Mouse (Mus musculus) bone marrow macrophage, adult 2 months (primary cell): ENCODE results near the gene Bptf. TPM values are rescaled to one million over a fixed set of nuclear protein-coding genes. Genes with fewer than 3 reads are reported as not detected.
A peak's percentile ranks its signal among the peaks of the same experiment; 100 is the strongest.

ENCODE experiments used
- H3K27ac ChIP-seq: 2 replicates; pipeline ENCODE4 v1.5.1; 2012; ENCODE audit warnings: low read depth, low read length; ENCODE audit not compliant: insufficient read depth
- H3K4me1 ChIP-seq: 2 replicates; pipeline ENCODE4 v1.6.1; 2012; ENCODE audit warnings: low read length; ENCODE audit not compliant: control insufficient read depth, insufficient read depth
- H3K4me3 ChIP-seq: 2 replicates; pipeline ENCODE4 v1.5.1; 2012; ENCODE audit warnings: mild to moderate bottlenecking, low read length, moderate library complexity; ENCODE audit not compliant: insufficient read depth
- CTCF ChIP-seq: IDR thresholded peaks from 2 replicates; pipeline ENCODE4 v1.5.1; 2012; ENCODE audit warnings: low read depth, mild to moderate bottlenecking, low read length, moderate library complexity
- POLR2A ChIP-seq: IDR thresholded peaks from 2 replicates; pipeline ENCODE4 v1.6.1; 2012; ENCODE audit warnings: mild to moderate bottlenecking, low read depth, low read length, borderline replicate concordance
- polyA plus RNA-seq: library from polyadenylated mRNA; stranded (reverse); fragments of >200 nt; gene quantifications from 2 replicates; pipeline ENCODE4 v1.2.4, GENCODE M21; 2012; ENCODE audit not compliant: missing spikeins, insufficient read depth, insufficient read length

Bptf gene
- polyA plus RNA-seq, 1 experiment = 38.2 TPM

- no peak overlapping the region for H3K4me3 ChIP-seq
- TF ChIP-seq POLR2A = no peak
- no peak for TF ChIP-seq CTCF
- peaks cover 8% of the 10 kb centered on the region for H3K4me1 ChIP-seq
- no peak overlapping the region for H3K27ac ChIP-seq
Measured at GRCm38 (mm10) chr11:107034085-107034810, 97.7 kb downstream of the Bptf start.

DNA sequence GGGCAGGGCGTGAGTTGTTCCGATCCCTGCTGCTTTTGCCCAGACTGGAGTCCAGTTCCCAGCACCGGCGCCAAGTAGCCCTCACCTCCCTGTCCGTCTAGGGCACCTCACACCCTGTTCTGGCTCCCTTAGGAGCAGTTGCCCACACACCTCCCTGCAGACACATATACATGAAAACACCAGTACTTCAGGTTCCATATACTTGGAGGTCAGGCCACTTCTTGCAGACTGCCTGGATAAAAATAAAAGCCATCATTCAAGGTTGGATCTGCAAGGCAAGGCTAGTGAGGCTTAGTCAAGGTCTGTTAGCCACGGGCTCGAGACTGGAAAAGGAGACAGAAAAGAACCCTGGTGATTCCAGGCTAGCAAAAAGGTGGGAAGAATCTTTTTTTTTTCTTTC, 100.3 kb downstream of the Bptf start:
- H3K4me1 ChIP-seq = peaks cover 7% of the 10 kb centered on the region
- TF ChIP-seq POLR2A = no peak
- TF ChIP-seq CTCF = no peak
- no peak overlapping the region for H3K4me3 ChIP-seq
- no peak overlapping the region for H3K27ac ChIP-seq

DNA sequence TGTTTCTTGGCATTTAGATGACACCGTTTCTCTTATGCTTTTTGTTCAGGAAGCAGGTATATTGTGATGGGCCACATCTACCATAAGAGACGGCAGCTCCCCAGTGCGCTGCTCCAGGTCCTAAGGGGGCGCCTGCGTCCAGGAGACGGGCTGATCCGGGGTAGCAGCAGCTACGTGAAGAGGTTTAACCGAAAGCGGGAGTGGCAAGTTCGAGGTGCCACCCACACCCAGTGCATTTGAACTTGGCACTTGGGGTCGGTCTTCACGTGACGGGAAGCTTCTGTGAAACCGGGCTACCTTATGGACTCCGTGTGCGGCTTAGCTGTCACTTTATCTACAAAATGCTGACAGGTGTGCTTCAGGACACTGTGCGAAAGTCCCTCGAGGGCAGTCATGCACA, 102.4 kb downstream of the Bptf start:
- Histone ChIP-seq H3K27ac (no peak overlapping the region), H3K4me3 (no peak overlapping the region), H3K4me1 (peaks cover 9% of the 10 kb centered on the region)
- TF ChIP-seq CTCF (no peak), POLR2A (no peak)

GRCm38 (mm10) chr11:107028754-107029153, 103.2 kb downstream of the Bptf start:
- Histone ChIP-seq H3K27ac (no peak overlapping the region), H3K4me3 (peak overlapping the region; percentile 98), H3K4me1 (peaks cover 9% of the 10 kb centered on the region)
- TF ChIP-seq POLR2A (no peak), CTCF (no peak)

DNA sequence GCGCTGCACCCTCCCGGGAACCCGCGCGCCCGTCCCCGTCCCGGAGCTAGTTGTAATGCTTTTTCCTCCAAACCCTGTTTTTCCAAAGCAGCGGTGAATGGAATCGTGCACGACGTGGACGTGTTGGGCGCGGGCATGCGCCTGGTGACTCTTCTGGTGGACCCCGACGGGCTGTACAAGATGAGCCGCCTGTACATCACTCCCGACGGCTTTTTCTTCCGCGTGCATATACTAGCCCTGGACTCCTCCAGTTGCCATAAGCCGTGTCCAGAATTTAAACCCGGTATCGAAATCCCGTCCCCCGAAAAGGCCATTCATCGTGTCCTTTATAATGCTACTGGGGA, 103.7 kb downstream of the Bptf start:
- peak overlapping the region; percentile 34 for H3K27ac ChIP-seq
- peak overlapping the region; percentile 98 for H3K4me3 ChIP-seq
- peaks cover 9% of the 10 kb centered on the region for H3K4me1 ChIP-seq
- no peak for TF ChIP-seq POLR2A
- no peak for TF ChIP-seq CTCF

GRCm38 (mm10) chr11:107027431-107028274, 104.3 kb downstream of the Bptf start:
- peaks cover 9% of the 10 kb centered on the region for H3K4me1 ChIP-seq
- peak overlapping the region; percentile 98 for H3K4me3 ChIP-seq
- TF ChIP-seq CTCF (no peak), POLR2A (no peak)
- H3K27ac ChIP-seq = peak overlapping the region; percentile 78

GRCm38 (mm10) chr11:107026554-107027430, 105.1 kb downstream of the Bptf start:
- peak overlapping the region; percentile 98 for H3K4me3 ChIP-seq

DNA sequence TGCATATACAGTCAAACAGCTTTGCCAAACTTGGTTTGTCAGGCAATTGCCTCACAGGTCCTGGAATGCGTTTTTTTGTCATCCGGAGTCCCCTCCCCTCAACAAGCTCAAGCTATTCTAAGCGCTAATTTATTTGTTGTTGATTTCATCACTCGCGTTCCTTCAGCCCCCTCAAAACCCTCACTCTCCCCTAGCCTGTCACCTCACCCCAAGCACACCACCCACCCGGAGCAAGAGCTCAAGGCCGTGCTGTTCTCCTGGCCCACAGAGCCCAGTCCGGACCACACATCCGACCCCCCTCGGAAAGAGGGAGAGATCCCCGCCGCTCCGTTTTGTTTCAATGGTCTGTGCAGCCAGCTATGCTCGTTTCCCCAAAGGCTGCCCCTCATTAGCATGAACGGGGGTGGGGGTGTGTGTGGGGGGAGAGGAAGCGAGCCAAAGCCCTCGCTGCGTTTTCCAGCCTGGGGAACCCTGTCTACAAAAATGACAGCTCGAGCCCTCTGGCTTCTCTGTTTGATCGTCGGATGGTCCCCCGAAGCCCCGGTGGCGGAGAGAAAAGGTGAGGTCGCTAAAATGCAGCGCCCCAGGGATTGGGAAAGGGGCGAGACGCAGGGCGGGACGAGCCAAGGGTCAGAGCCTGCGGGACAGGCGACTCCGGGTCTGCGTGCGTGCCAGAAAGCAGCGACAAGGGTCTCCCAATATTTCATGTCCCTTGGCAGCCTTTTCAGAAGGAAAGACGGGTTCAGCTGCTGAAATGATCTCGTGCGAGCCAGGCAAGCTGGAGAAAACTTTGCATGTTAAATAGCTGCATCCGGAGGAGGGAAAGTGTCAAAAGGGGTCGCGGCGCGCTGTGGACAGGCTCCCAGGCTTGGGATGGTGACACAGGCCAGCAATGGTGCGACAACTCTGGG, 106.3 kb downstream of the Bptf start, which contains the start of gene 1810010H24Rik:
Gene 1810010H24Rik (plus strand): TSS at position 271 of the 911 bp plus-strand sequence.
- Histone ChIP-seq H3K4me1 (peaks cover 12% of the 10 kb centered on the region), H3K4me3 (peak within 1 kb of the TSS; percentile 62), H3K27ac (no peak within 1 kb of the TSS)
- 0 out of 2 replicates have a peak, but pooled peaks have one; percentile 28 for TF ChIP-seq CTCF
- no peak for TF ChIP-seq POLR2A

More at GRCm38 (mm10) chr11:107026554-107027430, 105.1 kb downstream of the Bptf start:
- Histone ChIP-seq H3K4me1 (peaks cover 12% of the 10 kb centered on the region), H3K27ac (no peak overlapping the region)
- TF ChIP-seq CTCF = no peak
